Mouse (Mus musculus) stomach, embryonic 14.5 days (tissue): ENCODE measurements around the gene Gm5475. TPM values are rescaled to one million over a fixed set of nuclear protein-coding genes. Genes with fewer than 3 reads are reported as not detected.
A peak's percentile ranks its signal among the peaks of the same experiment; 100 is the strongest.

Source experiments
- ATAC-seq: fragments of 200-750 bp; cut with Nextera tagmentation; 2 replicates; pipeline ENCODE4 v1.8.0; 2017; ENCODE audit warnings: low read depth, moderate TSS enrichment; ENCODE audit not compliant: insufficient number of reproducible peaks, insufficient read depth, low FRiP score
- H3K27ac ChIP-seq: fragments of 300-500 bp; sonication (generic); 2 replicates; pipeline ENCODE4 v1.5.1; 2014; ENCODE audit warnings: mild to moderate bottlenecking, low read length, moderate library complexity, mixed read lengths
- H3K27me3 ChIP-seq: fragments of 300-500 bp; sonication (generic); 2 replicates; pipeline ENCODE4 v1.6.1; 2014; ENCODE audit warnings: low read length, control low read depth, mixed read lengths; ENCODE audit not compliant: control insufficient read depth, insufficient read depth
- H3K36me3 ChIP-seq: fragments of 300-500 bp; sonication (generic); 2 replicates; pipeline ENCODE4 v1.6.1; 2014; ENCODE audit warnings: mild to moderate bottlenecking, control low read depth, low read length, moderate library complexity, mixed read lengths; ENCODE audit not compliant: control insufficient read depth, insufficient read depth
- H3K4me1 ChIP-seq: fragments of 300-500 bp; sonication (generic); 2 replicates; pipeline ENCODE4 v1.6.1; 2014; ENCODE audit warnings: low read length, control low read depth, mixed read lengths; ENCODE audit not compliant: control insufficient read depth, insufficient read depth
- H3K4me2 ChIP-seq: fragments of 300-500 bp; sonication (generic); replicated peaks from 2 replicates; pipeline ENCODE4 v1.6.1; 2014; ENCODE audit warnings: low read depth, low read length, control low read depth
- H3K4me3 ChIP-seq: fragments of 300-500 bp; sonication (generic); 2 replicates; pipeline ENCODE4 v1.5.1; 2014; ENCODE audit warnings: low read depth, low read length, control low read depth
- H3K9ac ChIP-seq: fragments of 300-500 bp; sonication (generic); replicated peaks from 2 replicates; pipeline ENCODE4 v1.6.1; 2014; ENCODE audit warnings: low read depth, mild to moderate bottlenecking, control low read depth, low read length, moderate library complexity, mixed read lengths
- H3K9me3 ChIP-seq: fragments of 300-500 bp; sonication (generic); 2 replicates; pipeline ENCODE4 v1.6.1; 2016; ENCODE audit warnings: low read depth, low read length, control low read depth; ENCODE audit not compliant: control insufficient read depth
- WGBS: fragments of 180-500 bp; shearing (Covaris S2); extraction: QIAGEN DNeasy Blood & Tissue Kit; methylation state at CpG from one replicate; pipeline ENCODE4 v1.1.7; 2014; 5-methylcytosine and 5-hydroxymethylcytosine counted together
- polyA plus RNA-seq: library from polyadenylated mRNA; unstranded; fragments of >200 nt; fragmentation: Nextera tagmentation; extraction: Ambion mirVana; gene quantifications from 2 replicates; pipeline ENCODE4 v1.2.1, GENCODE M21; 2014

Gene Gm5475
- polyA plus RNA-seq, 1 experiment from 2014 or later: not detected

DNA sequence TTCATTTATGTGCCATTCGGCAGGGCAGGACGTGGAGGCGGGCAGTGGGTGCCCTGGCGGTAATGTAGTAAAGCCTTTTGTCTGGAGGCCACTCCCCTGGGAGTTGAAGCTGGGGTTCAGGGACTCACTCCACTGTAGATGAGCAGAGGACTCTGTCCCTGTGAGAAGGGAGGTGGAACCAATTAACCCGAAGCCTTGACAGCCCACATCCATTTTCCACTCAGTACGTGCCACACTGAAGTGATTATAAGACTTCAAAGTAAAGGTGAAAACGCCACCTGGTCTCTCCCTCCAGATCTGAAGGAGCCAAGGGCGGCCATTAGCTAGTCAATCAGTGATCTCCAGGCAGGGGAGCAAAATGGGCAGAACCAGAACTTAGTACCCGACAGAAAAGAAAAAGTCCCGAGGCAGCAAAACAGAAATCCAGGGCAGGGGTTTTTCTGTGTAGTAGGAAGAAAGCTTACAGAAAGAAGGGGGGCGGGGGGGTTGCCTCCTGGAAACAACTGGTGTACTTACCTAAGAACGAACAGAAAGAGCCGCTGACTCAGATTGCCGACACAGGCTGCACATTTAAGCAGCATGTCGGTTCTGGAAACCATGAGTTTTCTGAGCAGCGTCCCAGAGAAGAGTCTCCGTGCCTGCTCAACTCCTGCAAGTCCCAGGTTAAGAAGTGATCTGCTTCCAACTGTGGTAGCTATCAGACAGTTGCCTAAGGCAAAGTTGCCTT is 2.6 kb downstream of the Gm5475 start, which contains the start of gene Slc11a2:
Slc11a2 (minus strand) TSS at position 677 of the 727 bp plus-strand sequence.
- 23% methylated on average over 17 of the region's 17 CpGs for WGBS
- Histone ChIP-seq H3K36me3 (no peaks in the 10 kb centered on the region), H3K4me3 (peak within 1 kb of the TSS; percentile 63), H3K4me2 (peak within 1 kb of the TSS; percentile 96), H3K9ac (no peak within 1 kb of the TSS), H3K27ac (no peak within 1 kb of the TSS), H3K9me3 (no peaks in the 10 kb centered on the region), H3K4me1 (peaks cover 15% of the 10 kb centered on the region; the same call in 1 of the 2 replicates), H3K27me3 (peaks cover 7% of the 10 kb centered on the region; the same call in 1 of the 2 replicates)
- no peak for ATAC-seq

DNA sequence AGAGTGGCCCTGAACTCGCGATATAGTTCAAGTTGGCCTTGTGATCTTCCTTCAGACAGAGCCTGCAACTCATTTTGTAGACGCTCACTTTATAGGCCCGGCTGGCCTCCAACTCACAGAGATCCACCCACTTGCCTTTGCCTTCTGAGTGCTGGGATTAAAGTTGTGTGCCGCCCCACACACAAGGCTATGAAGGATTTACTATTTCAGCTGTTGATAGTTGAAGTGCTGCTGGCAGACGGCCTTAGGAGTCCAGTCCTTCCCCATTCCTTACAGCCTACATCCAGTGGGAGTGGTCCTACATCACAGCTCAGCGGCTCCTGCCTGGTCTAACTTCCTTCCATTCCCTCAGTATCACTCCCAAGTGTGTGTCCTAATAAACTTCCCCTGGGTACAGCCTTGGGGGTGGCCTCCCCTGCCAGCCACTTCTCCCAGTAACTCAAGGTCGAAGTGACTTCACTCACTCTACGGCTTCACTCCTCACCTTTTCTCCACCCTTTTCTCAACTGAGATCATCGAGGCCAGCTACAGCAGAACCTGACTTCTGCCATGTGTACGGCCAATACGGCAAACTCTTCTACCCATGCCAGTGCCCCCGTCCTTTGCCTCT is 6.5 kb downstream of the Gm5475 start:
- H3K4me2 ChIP-seq: no peak overlapping the region
- no peak overlapping the region for H3K27ac ChIP-seq
- no peak for ATAC-seq
- no peak overlapping the region for H3K4me3 ChIP-seq
- H3K27me3 ChIP-seq: peaks cover 7% of the 10 kb centered on the region; the same call in 1 of the 2 replicates
- H3K9ac ChIP-seq: no peak overlapping the region
- H3K36me3 ChIP-seq: no peaks in the 10 kb centered on the region
- H3K9me3 ChIP-seq: no peaks in the 10 kb centered on the region
- WGBS: 73% methylated on average over 13 of the region's 13 CpGs
- peaks cover 7% of the 10 kb centered on the region; the same call in 1 of the 2 replicates for H3K4me1 ChIP-seq

DNA sequence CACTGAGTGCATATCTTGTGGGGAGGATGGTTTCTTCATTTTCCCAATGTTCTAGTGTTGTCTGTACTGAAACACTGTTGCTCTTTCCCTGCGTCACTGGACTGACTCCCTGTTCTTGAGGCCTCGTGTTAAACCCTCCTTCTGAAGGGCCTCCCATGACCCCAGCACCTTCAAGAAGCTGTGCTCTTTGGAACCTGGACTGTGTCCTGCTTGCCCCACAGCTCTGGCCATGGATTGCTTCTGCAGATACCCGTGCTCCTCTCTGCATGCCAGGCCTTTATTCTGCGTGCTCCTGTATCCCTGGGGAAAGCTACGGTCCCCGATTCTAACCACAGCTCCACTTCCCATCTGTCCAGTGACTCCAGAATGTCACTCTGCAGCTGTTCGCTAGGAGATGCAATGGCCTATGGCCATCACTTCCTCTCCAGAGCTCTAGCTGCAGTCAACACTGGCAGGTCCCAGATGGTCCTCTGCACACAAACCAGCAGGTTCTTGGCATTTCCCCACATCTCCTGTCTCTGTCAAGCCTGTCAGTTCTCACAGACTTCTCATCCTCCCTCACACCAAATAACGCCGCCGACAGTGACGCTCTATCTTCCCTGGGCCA is 8.1 kb downstream of the Gm5475 start:
- H3K27me3 ChIP-seq: peaks cover 3% of the 10 kb centered on the region; the same call in 1 of the 2 replicates
- H3K27ac ChIP-seq: no peak overlapping the region
- no peak for ATAC-seq
- no peaks in the 10 kb centered on the region for H3K9me3 ChIP-seq
- H3K4me3 ChIP-seq: no peak overlapping the region
- H3K4me2 ChIP-seq: no peak overlapping the region
- no peaks in the 10 kb centered on the region for H3K36me3 ChIP-seq
- no peaks in the 10 kb centered on the region for H3K4me1 ChIP-seq
- WGBS: 70% methylated on average over 11 of the region's 11 CpGs
- no peak overlapping the region for H3K9ac ChIP-seq

DNA sequence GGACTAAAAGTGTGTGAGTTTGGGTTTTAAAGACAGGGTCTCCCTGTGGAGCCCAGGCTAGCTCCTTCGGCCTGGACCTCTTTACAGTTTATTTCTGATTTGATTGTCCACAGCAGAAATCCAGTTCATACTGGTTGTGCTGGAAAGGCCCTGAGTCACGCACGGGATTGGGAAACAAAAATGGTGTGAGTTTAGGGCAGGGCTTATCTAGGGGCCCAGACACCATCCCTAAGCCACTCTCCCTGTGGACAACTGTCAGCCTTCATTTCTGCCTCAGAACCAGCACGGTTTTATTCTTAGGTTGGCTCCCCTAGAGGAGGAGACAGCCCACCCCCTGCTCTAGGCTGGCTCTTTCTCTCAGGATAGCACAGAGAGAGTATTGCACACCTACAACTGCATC is 11.3 kb downstream of the Gm5475 start:
- Histone ChIP-seq H3K4me2 (no peak overlapping the region), H3K27ac (no peak overlapping the region), H3K36me3 (no peaks in the 10 kb centered on the region), H3K9ac (no peak overlapping the region), H3K4me3 (no peak overlapping the region), H3K4me1 (no peaks in the 10 kb centered on the region), H3K27me3 (no peaks in the 10 kb centered on the region), H3K9me3 (no peaks in the 10 kb centered on the region)
- 63% methylated on average over 4 of the region's 4 CpGs for WGBS
- ATAC-seq: no peak

DNA sequence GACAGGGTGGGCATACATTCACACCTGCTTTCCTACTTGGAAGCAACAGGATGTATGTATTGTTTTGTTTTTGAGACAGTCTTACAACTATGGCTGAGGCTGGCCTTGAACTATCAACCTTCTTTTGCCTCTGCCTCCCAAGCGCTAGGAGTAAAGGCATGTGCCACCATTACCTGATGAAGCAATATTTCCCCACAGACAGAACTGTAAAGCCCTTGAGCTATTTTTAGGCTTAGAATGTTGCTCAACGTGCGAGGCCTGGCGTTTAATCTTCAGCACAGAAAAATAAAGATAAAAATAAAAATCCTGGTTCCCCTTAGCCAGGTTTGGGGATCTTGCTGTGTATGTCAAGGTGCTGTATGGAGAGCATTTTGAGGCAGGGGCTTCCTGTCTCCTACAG is 14.2 kb downstream of the Gm5475 start:
- H3K4me3 ChIP-seq: no peak overlapping the region
- H3K27me3 ChIP-seq: no peaks in the 10 kb centered on the region
- no peaks in the 10 kb centered on the region for H3K36me3 ChIP-seq
- no peak overlapping the region for H3K9ac ChIP-seq
- H3K4me1 ChIP-seq: no peaks in the 10 kb centered on the region
- H3K4me2 ChIP-seq: no peak overlapping the region
- 77% methylated on average over 4 of the region's 4 CpGs for WGBS
- ATAC-seq: no peak
- no peaks in the 10 kb centered on the region for H3K9me3 ChIP-seq
- H3K27ac ChIP-seq: no peak overlapping the region

DNA sequence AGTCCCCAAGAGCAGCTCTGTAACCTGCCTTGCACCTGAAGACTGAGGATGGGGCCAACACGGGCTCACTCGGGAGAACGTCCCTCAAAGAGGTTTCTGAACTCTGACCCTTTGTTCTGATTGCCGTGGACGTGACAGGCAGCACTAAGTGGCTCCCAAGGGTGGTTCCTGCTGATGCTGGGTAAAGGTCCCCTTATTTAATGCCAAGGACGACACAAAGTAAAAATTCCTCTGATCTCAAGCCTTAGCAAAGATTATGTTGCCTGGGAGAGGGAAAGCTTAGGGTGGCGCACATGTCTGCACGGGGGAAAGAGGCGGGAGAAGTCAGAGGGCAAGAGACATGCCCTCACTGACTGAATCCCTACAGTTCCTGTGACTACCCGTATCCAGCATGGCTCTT is 14.6 kb downstream of the Gm5475 start:
- WGBS: 50% methylated on average over 10 of the region's 10 CpGs
- H3K9ac ChIP-seq: no peak overlapping the region
- no peaks in the 10 kb centered on the region for H3K27me3 ChIP-seq
- no peak overlapping the region for H3K4me2 ChIP-seq
- H3K27ac ChIP-seq: no peak overlapping the region
- H3K9me3 ChIP-seq: no peaks in the 10 kb centered on the region
- no peak for ATAC-seq
- H3K36me3 ChIP-seq: no peaks in the 10 kb centered on the region
- no peak overlapping the region for H3K4me3 ChIP-seq
- no peaks in the 10 kb centered on the region for H3K4me1 ChIP-seq

DNA sequence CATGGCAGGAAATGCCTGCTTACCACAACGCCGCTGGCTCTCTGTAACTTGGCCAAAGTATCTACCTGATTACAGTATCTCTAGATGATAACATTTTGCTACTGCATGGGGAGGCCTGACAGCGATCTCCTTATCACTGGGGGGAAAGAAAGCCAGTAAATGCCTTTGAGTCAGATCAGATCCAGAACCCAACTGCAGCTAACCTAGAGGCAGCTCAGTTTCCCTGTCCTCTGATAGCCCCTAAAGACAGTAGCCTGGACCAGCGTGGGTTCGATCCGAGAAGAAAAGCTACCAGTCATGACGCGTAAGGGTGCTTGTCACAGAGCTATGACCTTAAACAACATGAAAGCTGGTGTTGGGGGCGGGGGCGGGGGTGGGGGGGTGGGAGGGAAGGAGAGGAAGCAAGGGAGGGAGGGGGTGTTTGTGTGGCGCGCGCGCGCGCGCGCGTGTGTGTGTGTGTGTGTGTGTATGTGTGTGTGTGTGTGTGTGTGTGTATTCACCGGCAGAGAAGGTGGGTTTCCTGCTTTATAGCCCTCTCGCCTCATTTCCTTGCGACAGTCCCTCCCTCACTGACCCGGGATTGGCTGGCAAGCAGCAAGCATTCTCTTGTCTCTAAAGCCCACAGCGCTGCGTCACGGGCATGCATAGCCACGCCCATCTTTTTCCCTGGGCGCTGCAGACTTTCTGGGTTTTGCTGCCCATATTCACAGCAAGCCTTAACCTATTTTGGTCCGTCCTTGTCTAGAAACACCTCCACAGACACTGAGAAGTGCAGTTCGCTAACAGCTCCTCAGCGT is 21.4 kb downstream of the Gm5475 start:
- H3K4me1 ChIP-seq: 0 out of 2 replicates have a peak, but pooled peaks cover 4% of the 10 kb centered on the region
- WGBS: 4% methylated on average over 22 of the region's 31 CpGs
- H3K9ac ChIP-seq: peak overlapping the region; percentile 48
- peak overlapping the region; percentile 90 for H3K27ac ChIP-seq
- H3K36me3 ChIP-seq: no peaks in the 10 kb centered on the region
- peak overlapping the region; percentile 37 for H3K4me3 ChIP-seq
- ATAC-seq: peak; percentile 93
- H3K4me2 ChIP-seq: peak overlapping the region; percentile 68
- H3K9me3 ChIP-seq: no peaks in the 10 kb centered on the region
- no peaks in the 10 kb centered on the region for H3K27me3 ChIP-seq

DNA sequence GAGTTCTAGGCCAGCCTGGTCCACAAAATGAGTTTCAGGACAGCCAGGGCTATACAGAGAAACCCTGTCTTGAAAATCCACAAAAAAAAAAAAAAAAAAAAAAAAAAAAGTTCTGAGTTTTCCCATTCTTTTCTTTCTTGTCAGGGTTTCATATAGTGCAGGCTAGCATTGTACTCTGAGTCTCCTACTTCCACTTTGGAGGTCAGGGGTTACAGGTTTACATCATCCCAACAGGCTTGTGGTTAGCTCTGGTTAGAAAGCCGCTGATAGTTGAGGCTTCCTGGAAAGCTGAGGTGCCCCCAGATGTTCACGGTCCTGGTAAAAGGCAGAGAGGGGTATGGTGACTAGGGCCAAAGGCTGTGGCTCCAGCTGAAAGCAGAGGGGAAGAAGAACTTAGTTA is 24.9 kb downstream of the Gm5475 start:
- H3K27me3 ChIP-seq: no peaks in the 10 kb centered on the region
- peak overlapping the region; percentile 44; the same call in 1 of the 2 replicates for H3K27ac ChIP-seq
- H3K4me2 ChIP-seq: no peak overlapping the region
- H3K9me3 ChIP-seq: no peaks in the 10 kb centered on the region
- H3K9ac ChIP-seq: no peak overlapping the region
- 0 out of 2 replicates have a peak, but pooled peaks cover 4% of the 10 kb centered on the region for H3K4me1 ChIP-seq
- no peaks in the 10 kb centered on the region for H3K36me3 ChIP-seq
- no peak for ATAC-seq
- no peak overlapping the region for H3K4me3 ChIP-seq
- WGBS: 51% methylated on average over 2 of the region's 2 CpGs
